Mouse (Mus musculus): Measurements from ENCODE around the gene Adk. TPM values are rescaled to one million over a fixed set of nuclear protein-coding genes. Genes with fewer than 3 reads are reported as not detected.

Gene Adk
- 112 and 120 TPM in 2 replicates for polyA plus RNA-seq (2014; fragmentation: Nextera tagmentation; extraction: Ambion mirVana)

DNA sequence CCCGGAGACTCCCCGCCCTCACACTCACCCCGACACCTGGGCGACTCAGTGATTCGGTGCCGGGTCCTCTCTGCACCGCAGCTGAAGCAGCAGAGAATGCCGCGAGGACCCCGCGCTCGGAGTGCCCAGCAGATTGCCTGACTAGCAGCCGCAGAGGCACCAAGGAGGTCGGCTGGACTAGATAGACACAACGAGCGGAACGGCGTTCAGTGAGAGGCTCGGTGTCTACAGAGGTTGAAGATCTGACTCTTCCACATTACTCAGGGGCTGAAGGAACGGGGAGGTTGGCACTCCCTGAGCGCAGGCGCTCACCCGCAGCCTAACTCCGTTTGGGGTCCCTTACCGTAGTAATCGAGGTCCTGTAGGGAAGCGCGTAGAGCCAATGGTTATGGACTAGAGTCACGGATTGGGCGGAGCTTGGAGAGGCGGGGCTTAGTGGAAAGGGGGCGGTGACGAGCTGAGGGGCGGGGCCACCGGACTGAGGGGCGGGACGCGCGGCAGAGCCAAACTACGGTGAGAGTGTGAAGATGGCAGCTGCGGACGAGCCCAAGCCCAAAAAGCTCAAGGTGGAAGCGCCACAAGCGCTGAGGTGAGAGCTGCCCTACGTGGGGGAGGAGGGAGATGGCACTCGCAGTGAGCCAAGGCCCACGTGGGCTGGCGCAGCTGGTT, at the start of gene Adk, which contains the start of gene Ap3m1:
TSS of gene Adk (plus strand) at position 463 of the 669 bp plus-strand sequence.
TSS of gene Ap3m1 (minus strand) at position 397 of the 669 bp plus-strand sequence.
- Histone ChIP-seq H3K27ac (ENCODE audit: low read depth, low read length) (peak within 1 kb of the TSS; percentile 78), H3K9ac (ENCODE audit: low read length) (peak within 1 kb of the TSS; percentile 82), H3K4me3 (ENCODE audit: low read depth, low read length) (peak within 1 kb of the TSS; percentile 85), H3K4me1 (ENCODE audit: control insufficient read depth, insufficient read depth, low read length) (peaks cover 4% of the 10 kb centered on the region; the same call in 1 of the 2 replicates), H3K27me3 (ENCODE audit: control insufficient read depth, insufficient read depth, low read length) (no peaks in the 10 kb centered on the region), H3K4me2 (peak within 1 kb of the TSS; percentile 96), H3K36me3 (ENCODE audit: control insufficient read depth, insufficient read depth, low read length) (no peaks in the 10 kb centered on the region), H3K9me3 (ENCODE audit: control insufficient read depth, low read length) (no peaks in the 10 kb centered on the region)
- DNase-seq (ENCODE audit: low spot score, missing footprints): peak; percentile 100
- ATAC-seq (ENCODE audit: low FRiP score): peak; percentile 98
- WGBS: under 1% methylated on average over 44 of the region's 48 CpGs

DNA sequence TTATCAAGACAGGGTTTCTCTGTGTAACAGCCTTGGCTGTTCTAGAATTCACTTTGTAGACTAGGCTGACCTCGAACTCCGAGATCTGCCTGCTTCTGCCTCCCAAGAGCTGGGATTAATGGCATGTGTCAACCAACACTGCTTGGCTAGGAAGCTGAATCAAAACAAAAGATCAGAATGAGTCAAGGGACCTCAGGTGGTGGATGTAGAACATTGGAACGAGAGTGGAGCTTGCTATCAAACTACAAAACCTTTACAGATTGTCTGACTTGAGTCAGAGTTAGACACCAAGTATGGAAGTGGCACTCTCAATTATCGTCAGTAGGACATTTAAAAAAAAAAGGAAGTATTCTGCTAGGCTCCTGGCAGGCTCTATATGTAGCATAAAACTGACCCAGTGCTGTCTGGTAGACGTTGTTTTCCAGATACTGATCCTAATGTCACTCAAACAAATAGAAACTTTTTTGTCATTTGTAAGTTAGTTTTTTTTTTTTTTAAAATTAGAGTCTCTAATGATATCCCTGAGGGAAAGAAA, 38.5 kb upstream of the Adk start:
- Histone ChIP-seq H3K9me3 (ENCODE audit: control insufficient read depth, low read length) (no peaks in the 10 kb centered on the region), H3K27me3 (ENCODE audit: control insufficient read depth, insufficient read depth, low read length) (no peaks in the 10 kb centered on the region), H3K9ac (ENCODE audit: low read length) (no peak overlapping the region), H3K4me3 (ENCODE audit: low read depth, low read length) (no peak overlapping the region), H3K27ac (ENCODE audit: low read depth, low read length) (no peak overlapping the region), H3K36me3 (ENCODE audit: control insufficient read depth, insufficient read depth, low read length) (no peaks in the 10 kb centered on the region), H3K4me2 (no peak overlapping the region), H3K4me1 (ENCODE audit: control insufficient read depth, insufficient read depth, low read length) (no peaks in the 10 kb centered on the region)
- no peak for ATAC-seq (ENCODE audit: low FRiP score)
- DNase-seq (ENCODE audit: low spot score, missing footprints): peak; percentile 73
- WGBS: 88% methylated on average over 5 of the region's 5 CpGs

DNA sequence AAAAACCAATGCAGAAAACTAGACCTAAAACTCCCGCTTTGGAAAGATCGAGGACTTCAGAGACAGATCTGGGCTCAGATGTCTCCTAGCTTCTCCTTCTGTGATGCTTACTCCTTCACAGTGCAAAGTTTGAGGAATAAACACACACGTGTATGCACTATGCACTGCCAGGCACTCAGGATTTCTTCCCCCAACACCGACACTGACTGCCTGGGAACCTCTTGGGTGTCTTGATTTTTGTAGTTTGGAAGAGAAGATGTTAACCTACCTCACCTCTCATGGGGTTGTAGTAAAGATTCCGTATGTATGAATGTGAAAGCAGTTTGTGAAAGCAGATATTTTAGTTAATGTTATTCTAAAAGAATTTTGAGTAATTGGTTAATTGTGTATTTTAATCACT, 34.5 kb upstream of the Adk start:
- Histone ChIP-seq H3K4me2 (no peak overlapping the region), H3K4me3 (ENCODE audit: low read depth, low read length) (no peak overlapping the region), H3K27me3 (ENCODE audit: control insufficient read depth, insufficient read depth, low read length) (no peaks in the 10 kb centered on the region), H3K9ac (ENCODE audit: low read length) (no peak overlapping the region), H3K4me1 (ENCODE audit: control insufficient read depth, insufficient read depth, low read length) (no peaks in the 10 kb centered on the region), H3K36me3 (ENCODE audit: control insufficient read depth, insufficient read depth, low read length) (peaks cover 2% of the 10 kb centered on the region; the same call in 1 of the 2 replicates), H3K9me3 (ENCODE audit: control insufficient read depth, low read length) (no peaks in the 10 kb centered on the region), H3K27ac (ENCODE audit: low read depth, low read length) (no peak overlapping the region)
- DNase-seq (ENCODE audit: low spot score, missing footprints) (peak; percentile 80), ATAC-seq (ENCODE audit: low FRiP score) (no peak)
- 87% methylated on average over 5 of the region's 5 CpGs for WGBS

GRCm38 (mm10) chr14:21018977-21019376, 33.4 kb upstream of the Adk start:
- DNase-seq (ENCODE audit: low spot score, missing footprints) (peak; percentile 92), ATAC-seq (ENCODE audit: low FRiP score) (0 out of 2 replicates have a peak, but pooled peaks have one; percentile 48)
- Histone ChIP-seq H3K9me3 (ENCODE audit: control insufficient read depth, low read length) (no peaks in the 10 kb centered on the region), H3K9ac (ENCODE audit: low read length) (no peak overlapping the region), H3K4me2 (no peak overlapping the region), H3K4me3 (ENCODE audit: low read depth, low read length) (no peak overlapping the region), H3K4me1 (ENCODE audit: control insufficient read depth, insufficient read depth, low read length) (no peaks in the 10 kb centered on the region), H3K36me3 (ENCODE audit: control insufficient read depth, insufficient read depth, low read length) (peaks cover 2% of the 10 kb centered on the region; the same call in 1 of the 2 replicates), H3K27ac (ENCODE audit: low read depth, low read length) (no peak overlapping the region), H3K27me3 (ENCODE audit: control insufficient read depth, insufficient read depth, low read length) (no peaks in the 10 kb centered on the region)
- WGBS: 44% methylated on average over 3 of the region's 3 CpGs

GRCm38 (mm10) chr14:21020435-21020834, 31.9 kb upstream of the Adk start:
- no peak for DNase-seq (ENCODE audit: low spot score, missing footprints)
- Histone ChIP-seq H3K27ac (ENCODE audit: low read depth, low read length) (no peak overlapping the region), H3K4me3 (ENCODE audit: low read depth, low read length) (no peak overlapping the region), H3K27me3 (ENCODE audit: control insufficient read depth, insufficient read depth, low read length) (no peaks in the 10 kb centered on the region), H3K4me1 (ENCODE audit: control insufficient read depth, insufficient read depth, low read length) (no peaks in the 10 kb centered on the region), H3K9me3 (ENCODE audit: control insufficient read depth, low read length) (no peaks in the 10 kb centered on the region), H3K9ac (ENCODE audit: low read length) (no peak overlapping the region), H3K4me2 (no peak overlapping the region), H3K36me3 (ENCODE audit: control insufficient read depth, insufficient read depth, low read length) (peaks cover 2% of the 10 kb centered on the region; the same call in 1 of the 2 replicates)
- ATAC-seq (ENCODE audit: low FRiP score): no peak
- 89% methylated on average over 8 of the region's 8 CpGs for WGBS

- H3K27ac ChIP-seq (ENCODE audit: low read depth, low read length): no peak overlapping the region
- H3K9ac ChIP-seq (ENCODE audit: low read length): no peak overlapping the region
- H3K27me3 ChIP-seq (ENCODE audit: control insufficient read depth, insufficient read depth, low read length): no peaks in the 10 kb centered on the region
- DNase-seq (ENCODE audit: low spot score, missing footprints) (peak; percentile 62), ATAC-seq (ENCODE audit: low FRiP score) (no peak)
- no peak overlapping the region for H3K4me3 ChIP-seq (ENCODE audit: low read depth, low read length)
- H3K4me1 ChIP-seq (ENCODE audit: control insufficient read depth, insufficient read depth, low read length): no peaks in the 10 kb centered on the region
- H3K4me2 ChIP-seq: no peak overlapping the region
- H3K36me3 ChIP-seq (ENCODE audit: control insufficient read depth, insufficient read depth, low read length): peaks cover 2% of the 10 kb centered on the region; the same call in 1 of the 2 replicates
- no peaks in the 10 kb centered on the region for H3K9me3 ChIP-seq (ENCODE audit: control insufficient read depth, low read length)
Observed at GRCm38 (mm10) chr14:21027542-21027941, 24.8 kb upstream of the Adk start.

DNA sequence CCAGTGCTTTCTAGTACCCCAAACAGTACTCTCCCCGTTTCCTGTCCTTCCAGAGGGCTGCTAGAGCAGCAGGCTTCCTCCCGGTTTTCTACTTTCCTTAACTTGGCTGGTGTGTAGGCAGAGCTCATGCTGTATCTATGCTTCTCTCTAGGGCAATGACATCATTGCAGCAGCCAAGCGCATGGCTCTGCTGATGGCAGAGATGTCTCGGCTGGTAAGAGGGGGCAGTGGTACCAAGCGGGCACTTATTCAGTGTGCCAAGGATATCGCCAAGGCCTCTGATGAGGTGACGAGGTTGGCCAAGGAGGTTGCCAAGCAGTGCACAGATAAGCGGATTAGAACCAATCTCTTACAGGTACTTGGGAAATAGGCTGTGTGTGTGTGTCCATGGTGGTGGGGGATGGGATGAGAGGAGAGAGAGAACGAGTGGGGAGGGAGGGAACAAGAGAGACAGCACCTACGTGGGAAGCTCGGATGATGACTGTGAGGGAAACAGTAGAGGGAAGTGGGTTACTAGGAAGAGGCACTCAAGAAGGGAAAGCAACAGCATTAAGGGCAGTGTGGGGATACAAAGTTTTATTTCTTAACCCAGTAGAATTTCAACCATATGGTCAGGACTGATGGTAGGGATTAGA, 23.2 kb upstream of the Adk start:
- Histone ChIP-seq H3K4me1 (ENCODE audit: control insufficient read depth, insufficient read depth, low read length) (no peaks in the 10 kb centered on the region), H3K27ac (ENCODE audit: low read depth, low read length) (no peak overlapping the region), H3K9me3 (ENCODE audit: control insufficient read depth, low read length) (no peaks in the 10 kb centered on the region), H3K4me2 (no peak overlapping the region), H3K4me3 (ENCODE audit: low read depth, low read length) (no peak overlapping the region), H3K27me3 (ENCODE audit: control insufficient read depth, insufficient read depth, low read length) (no peaks in the 10 kb centered on the region), H3K9ac (ENCODE audit: low read length) (no peak overlapping the region), H3K36me3 (ENCODE audit: control insufficient read depth, insufficient read depth, low read length) (peaks cover 2% of the 10 kb centered on the region; the same call in 1 of the 2 replicates)
- DNase-seq (ENCODE audit: low spot score, missing footprints) (no peak), ATAC-seq (ENCODE audit: low FRiP score) (no peak)
- WGBS: 88% methylated on average over 11 of the region's 11 CpGs

DNA sequence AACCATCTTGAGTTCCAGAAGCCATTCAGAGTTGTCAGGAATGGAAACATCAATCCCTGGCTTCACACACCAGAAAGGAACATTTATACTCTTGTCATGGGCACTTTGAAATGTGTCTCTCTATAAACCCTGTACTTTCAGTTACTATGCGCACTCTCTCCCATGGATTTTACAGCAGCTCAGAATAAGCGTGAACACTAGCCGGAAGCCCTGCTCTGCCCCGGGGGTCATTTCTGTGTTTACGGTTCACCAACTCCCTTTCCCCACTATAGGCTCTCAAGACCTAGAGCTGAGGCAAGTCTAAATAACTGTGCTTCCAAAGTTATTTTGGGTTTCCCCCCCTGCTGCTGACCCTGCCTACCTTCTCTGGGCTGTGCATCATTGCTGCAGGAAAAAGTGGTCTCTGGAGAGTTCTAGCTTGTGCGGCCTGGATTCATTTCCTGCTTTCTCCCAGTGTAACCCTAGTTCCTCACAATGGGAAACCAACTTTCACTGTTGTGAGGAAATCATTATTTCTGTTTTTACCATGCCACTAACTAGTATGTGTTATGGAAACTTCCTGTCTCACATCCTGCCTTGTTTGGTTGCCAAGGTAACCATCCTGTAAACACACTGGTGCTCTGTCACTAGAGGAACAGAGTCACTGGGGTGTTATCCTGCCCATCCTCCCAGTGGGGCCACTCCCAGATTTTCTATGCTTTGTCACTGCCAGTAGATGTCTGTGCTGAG, 20.4 kb upstream of the Adk start:
- Histone ChIP-seq H3K27ac (ENCODE audit: low read depth, low read length) (no peak overlapping the region), H3K9me3 (ENCODE audit: control insufficient read depth, low read length) (no peaks in the 10 kb centered on the region), H3K36me3 (ENCODE audit: control insufficient read depth, insufficient read depth, low read length) (peaks cover 2% of the 10 kb centered on the region; the same call in 1 of the 2 replicates), H3K4me1 (ENCODE audit: control insufficient read depth, insufficient read depth, low read length) (no peaks in the 10 kb centered on the region), H3K4me3 (ENCODE audit: low read depth, low read length) (no peak overlapping the region), H3K4me2 (no peak overlapping the region), H3K9ac (ENCODE audit: low read length) (no peak overlapping the region), H3K27me3 (ENCODE audit: control insufficient read depth, insufficient read depth, low read length) (no peaks in the 10 kb centered on the region)
- WGBS: 81% methylated on average over 6 of the region's 6 CpGs
- no peak for ATAC-seq (ENCODE audit: low FRiP score)
- DNase-seq (ENCODE audit: low spot score, missing footprints): peak; percentile 82

Measured in midbrain, embryonic 11.5 days (tissue).